Mouse (Mus musculus) heart, adult 2 months (tissue): ENCODE measurements around the gene Iqce.

Experiments
- CTCF ChIP-seq: fragments of 200-600 bp; IDR thresholded peaks from 2 replicates; pipeline ENCODE4 v1.8.1; 2022; ENCODE audit warnings: antibody characterized with exemption, mild to moderate bottlenecking, moderate library complexity
- EP300 ChIP-seq: fragments of 200-500 bp; IDR thresholded peaks from 2 replicates; pipeline ENCODE4 v1.6.1; 2011; ENCODE audit warnings: low read depth, low read length, control low read depth; ENCODE audit not compliant: insufficient read depth

GRCm38 (mm10) chr5:140637058-140637410 is 65.1 kb downstream of the Iqce start:
- TF ChIP-seq EP300 (no peak), CTCF (no peak)
